Mouse (Mus musculus): Measurements from ENCODE around the gene Col3a1.

Gene Col3a1

DNA sequence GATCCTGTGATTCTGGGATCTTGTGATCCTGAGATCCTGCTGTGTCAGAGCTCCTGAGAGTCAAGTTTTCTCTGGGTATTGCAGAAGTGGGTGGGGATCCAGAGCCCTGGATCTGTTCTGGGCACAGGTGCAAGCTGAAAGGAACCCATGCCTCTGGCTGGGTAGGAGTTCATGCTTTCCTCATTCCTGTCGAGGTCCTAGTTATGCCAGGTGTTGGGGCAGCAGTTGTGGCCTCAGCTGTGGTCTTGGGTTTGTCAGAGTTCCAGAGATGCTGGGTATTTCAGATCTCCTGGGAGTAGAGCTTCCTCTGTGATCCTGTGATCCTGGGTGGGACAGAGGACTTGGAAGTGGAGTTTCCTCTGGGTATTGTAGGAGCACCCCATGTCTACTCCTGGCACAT is 54.1 kb downstream of the Col3a1 start:
- in situ Hi-C loops (cut with MboI; ENCODE audit: unreplicated experiment in 2 of 2) = no loop called here

DNA sequence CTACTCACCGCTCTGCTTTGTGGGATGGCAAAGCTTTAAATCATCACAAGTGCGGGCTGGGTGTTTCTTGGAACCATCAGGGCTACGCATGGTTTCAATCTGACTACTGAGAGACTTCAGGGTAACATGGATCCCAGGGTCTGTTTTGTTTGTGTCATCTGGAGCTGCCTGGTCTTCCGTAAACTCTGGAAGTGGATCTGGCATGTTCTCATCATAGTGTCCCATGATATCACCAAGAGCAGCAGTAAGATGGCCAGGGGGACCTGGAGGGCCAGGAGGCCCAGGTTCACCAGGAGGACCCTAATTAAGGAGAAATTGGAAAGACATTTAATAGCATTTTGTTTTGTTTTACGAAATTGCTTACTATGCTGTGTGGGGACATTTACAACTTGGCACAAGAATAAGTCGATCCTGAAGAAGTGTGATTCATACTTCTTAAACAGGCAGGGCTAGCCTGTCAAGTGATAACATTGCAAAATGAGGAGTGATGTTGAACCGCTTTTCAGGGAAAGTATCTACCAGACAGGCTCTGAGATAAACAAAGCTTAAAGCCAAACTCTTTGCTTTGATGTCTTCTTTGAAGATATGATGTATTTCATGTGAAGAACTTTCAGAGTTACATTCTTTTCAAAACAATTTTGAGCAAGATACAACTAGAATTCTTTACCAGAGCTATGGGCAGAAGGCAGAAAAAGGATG is 68.8 kb downstream of the Col3a1 start:
- in situ Hi-C loops (cut with MboI; ENCODE audit: unreplicated experiment in 2 of 2) = no loop called here

- in situ Hi-C loops (cut with MboI; ENCODE audit: unreplicated experiment in 2 of 2) = no loop called here
Measured at GRCm38 (mm10) chr1:45381866-45382265, 70.5 kb downstream of the Col3a1 start.
